Mouse (Mus musculus): ENCODE measurements around the gene Sox18.

The Sox18 gene

DNA sequence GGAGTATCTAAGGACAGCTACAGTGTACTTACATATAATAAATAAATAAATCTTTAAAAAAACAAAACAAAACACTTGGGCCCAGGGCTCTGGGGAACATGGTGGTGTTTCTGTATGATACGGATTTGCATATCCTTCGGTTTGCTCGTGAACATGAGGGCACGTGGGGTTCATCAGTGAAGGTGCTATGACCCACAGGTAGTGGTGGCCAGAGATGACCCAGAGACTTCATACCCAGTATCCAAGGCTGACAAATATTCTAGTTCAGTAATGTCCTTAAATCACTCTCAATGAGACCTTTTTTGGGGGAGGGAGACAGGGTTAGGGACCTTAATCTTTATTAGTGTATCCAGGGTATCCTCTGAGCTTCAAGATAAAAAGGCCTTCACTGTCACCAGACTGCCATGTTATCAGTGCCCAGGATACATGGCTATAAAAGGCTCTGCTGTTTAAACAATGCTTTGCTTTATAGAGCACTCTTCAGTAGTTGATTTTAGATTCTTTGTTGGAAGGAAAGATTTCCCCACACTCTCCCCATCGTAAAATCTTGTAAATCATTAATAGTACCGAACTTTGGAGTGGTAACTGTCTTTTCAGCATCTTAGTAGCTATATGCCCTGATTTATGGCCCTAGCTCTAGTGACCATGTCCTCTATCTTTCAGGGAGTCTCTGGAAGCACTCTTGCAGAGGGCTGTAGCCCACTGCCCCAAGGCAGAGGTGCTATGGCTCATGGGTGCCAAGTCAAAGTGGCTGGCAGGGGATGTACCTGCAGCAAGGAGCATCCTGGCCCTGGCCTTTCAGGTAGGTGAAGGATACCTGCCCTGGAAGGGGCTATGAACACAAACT is 24.6 kb downstream of the Sox18 start:
- DNase-seq (ENCODE audit: extremely low spot score) = no peak

DNA sequence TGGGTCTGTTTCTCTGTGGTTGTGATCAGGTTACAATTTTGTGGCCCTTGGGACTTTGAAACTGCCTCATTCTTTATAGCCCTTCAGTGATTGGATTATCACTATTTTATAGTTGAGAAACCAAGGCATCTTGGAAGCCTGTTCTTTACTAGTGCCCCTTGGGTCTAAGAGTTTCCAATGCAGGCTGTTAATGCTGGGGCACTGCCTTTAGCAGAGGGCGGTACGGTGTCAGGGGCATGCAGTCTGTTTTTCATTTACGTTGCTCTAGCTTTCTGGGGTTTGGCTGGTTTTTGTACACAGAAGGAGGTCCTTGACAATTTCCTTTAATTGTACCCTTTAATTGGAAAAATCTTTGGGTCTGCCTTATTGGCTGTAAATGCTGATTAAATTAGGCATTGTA is 25.8 kb downstream of the Sox18 start:
- DNase-seq (ENCODE audit: extremely low spot score) = no peak

DNA sequence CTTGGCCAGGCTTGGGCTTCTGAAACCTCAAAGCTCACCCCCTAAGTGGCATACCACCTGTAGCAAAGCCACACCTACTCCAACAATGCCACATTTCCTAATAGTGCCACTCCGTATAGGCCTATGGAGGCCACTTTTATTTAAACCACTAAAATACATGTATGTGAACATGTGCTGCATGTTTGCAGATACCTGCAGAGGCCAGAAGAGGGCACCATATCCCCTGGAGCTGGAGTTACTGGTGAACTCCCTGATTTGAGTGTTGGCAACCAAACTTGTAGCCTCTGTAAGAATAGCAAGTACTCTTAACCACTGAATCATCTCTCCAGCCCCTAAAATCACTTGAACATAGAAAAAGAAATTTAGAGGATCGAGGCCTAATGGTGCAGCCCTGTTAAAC is 27.1 kb downstream of the Sox18 start:
- peak; percentile 39 for DNase-seq (ENCODE audit: extremely low spot score)

DNA sequence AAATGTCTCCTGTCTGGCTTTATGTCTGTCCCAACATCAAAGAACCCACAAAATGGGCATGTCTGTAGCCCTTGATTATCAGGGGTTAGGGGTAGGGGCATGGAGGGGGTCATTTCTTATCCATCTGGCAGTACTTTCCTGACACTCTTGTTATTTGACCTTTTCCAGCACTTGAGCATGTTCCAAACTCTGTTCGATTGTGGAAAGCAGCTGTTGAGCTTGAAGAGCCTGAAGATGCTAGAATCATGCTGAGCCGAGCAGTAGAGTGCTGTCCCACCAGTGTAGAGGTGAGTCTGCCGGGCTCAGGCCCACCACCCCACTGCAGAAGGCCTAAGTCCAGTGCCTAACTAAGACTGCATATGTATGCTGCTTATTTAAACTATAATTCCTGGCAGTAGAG is 35.6 kb downstream of the Sox18 start:
- DNase-seq (ENCODE audit: extremely low spot score) = no peak

DNA sequence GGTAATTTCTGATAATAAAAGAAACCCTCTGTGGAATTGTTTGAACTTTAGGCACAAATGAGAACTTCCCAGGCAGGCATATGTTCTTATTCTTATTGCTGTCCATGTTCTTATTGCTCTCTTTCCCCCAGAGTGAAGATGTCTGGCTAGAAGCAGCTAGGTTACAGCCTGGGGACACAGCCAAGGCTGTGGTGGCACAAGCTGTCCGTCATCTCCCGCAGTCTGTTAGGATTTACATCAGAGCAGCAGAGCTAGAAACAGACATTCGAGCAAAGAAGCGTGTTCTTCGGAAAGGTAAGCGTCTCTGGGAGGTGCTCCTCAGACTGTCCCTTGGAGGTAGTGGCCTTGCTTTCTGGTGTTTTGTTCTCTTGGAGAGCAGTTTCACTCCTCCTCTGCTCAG is 38.8 kb downstream of the Sox18 start:
- no peak for DNase-seq (ENCODE audit: extremely low spot score)

DNA sequence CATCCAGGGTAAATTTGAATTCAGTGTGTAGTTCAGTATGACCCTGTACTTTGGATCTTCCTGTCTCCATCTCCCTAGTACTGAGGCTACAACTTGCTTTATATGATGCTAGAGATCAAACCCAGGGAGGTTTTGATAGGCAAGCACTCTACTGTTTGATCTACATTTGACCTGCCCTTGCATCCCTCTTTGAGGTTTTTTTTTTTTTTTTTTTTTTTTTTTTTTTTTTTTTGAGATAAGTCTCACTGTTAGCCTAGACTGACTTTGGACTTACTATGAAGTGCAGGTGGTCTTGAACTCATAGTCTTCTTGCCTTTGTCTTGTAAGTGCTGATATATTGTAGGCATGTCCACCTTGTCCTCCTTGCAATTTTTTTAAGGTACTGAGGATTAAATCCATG is 43.0 kb downstream of the Sox18 start:
- DNase-seq (ENCODE audit: extremely low spot score) = no peak

DNA sequence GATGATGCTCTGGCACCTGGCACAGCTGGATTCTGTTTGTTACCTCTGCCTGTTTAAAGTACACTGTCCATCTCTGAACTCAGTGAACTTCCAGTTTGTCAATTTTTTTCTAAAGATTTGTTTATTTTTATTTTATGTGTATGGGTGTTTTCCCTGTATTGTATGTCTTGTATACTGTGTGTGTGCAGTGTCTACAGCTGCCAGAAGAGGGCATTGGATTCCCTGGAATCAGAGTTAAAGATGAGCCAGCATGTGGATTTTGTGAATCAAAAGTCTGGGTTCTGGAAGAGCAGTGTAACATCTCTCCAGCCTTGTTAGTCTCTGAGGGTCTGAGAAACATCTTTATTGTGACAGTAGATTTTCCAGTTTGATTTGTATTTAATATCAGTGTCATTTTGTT is 48.0 kb downstream of the Sox18 start:
- DNase-seq (ENCODE audit: extremely low spot score) = no peak
